Mouse (Mus musculus) embryonic fibroblast, embryonic 13.5 days (primary cell): ENCODE data around the gene Ephb3.

Source experiments
- CTCF ChIP-seq: IDR thresholded peaks from 2 replicates; pipeline ENCODE4 v1.5.1; 2011; ENCODE audit warnings: mild to moderate bottlenecking, control low read depth, low read length, moderate library complexity, borderline replicate concordance; ENCODE audit not compliant: insufficient read depth
- POLR2A ChIP-seq: IDR thresholded peaks from 2 replicates; pipeline ENCODE4 v1.6.1; 2011; ENCODE audit warnings: low read depth, mild to moderate bottlenecking, control low read depth, low read length, moderate library complexity

- TF ChIP-seq CTCF (no peak), POLR2A (no peak)
These were observed 60.9 kb downstream of the Ephb3 start for GRCm38 (mm10) chr16:21265417-21265816.
